Mouse (Mus musculus) bone marrow macrophage, adult 2 months (primary cell): Measurements from ENCODE around the gene Ica1. TPM values are rescaled to one million over a fixed set of nuclear protein-coding genes. Genes with fewer than 3 reads are reported as not detected.

Source experiments
- H3K27ac ChIP-seq: 2 replicates; pipeline ENCODE4 v1.5.1; 2012; ENCODE audit warnings: low read depth, low read length; ENCODE audit not compliant: insufficient read depth
- H3K4me1 ChIP-seq: 2 replicates; pipeline ENCODE4 v1.6.1; 2012; ENCODE audit warnings: low read length; ENCODE audit not compliant: control insufficient read depth, insufficient read depth
- H3K4me3 ChIP-seq: 2 replicates; pipeline ENCODE4 v1.5.1; 2012; ENCODE audit warnings: mild to moderate bottlenecking, low read length, moderate library complexity; ENCODE audit not compliant: insufficient read depth
- CTCF ChIP-seq: IDR thresholded peaks from 2 replicates; pipeline ENCODE4 v1.5.1; 2012; ENCODE audit warnings: low read depth, mild to moderate bottlenecking, low read length, moderate library complexity
- POLR2A ChIP-seq: IDR thresholded peaks from 2 replicates; pipeline ENCODE4 v1.6.1; 2012; ENCODE audit warnings: mild to moderate bottlenecking, low read depth, low read length, borderline replicate concordance
- polyA plus RNA-seq: library from polyadenylated mRNA; stranded (reverse); fragments of >200 nt; gene quantifications from 2 replicates; pipeline ENCODE4 v1.2.4, GENCODE M21; 2012; ENCODE audit not compliant: missing spikeins, insufficient read depth, insufficient read length

Ica1 gene
- polyA plus RNA-seq, 1 experiment = 2.0 TPM

- Histone ChIP-seq H3K4me1 (0 out of 2 replicates have a peak, but pooled peaks cover under 1% of the 10 kb centered on the region), H3K4me3 (no peak overlapping the region), H3K27ac (no peak overlapping the region)
- TF ChIP-seq POLR2A (no peak), CTCF (no peak)
Measured at GRCm38 (mm10) chr6:8668013-8668811, 110.1 kb downstream of the Ica1 start.

GRCm38 (mm10) chr6:8665786-8666185, 112.5 kb downstream of the Ica1 start:
- H3K27ac ChIP-seq = no peak overlapping the region
- peaks cover 7% of the 10 kb centered on the region for H3K4me1 ChIP-seq
- H3K4me3 ChIP-seq = no peak overlapping the region
- no peak for TF ChIP-seq POLR2A
- TF ChIP-seq CTCF = no peak

DNA sequence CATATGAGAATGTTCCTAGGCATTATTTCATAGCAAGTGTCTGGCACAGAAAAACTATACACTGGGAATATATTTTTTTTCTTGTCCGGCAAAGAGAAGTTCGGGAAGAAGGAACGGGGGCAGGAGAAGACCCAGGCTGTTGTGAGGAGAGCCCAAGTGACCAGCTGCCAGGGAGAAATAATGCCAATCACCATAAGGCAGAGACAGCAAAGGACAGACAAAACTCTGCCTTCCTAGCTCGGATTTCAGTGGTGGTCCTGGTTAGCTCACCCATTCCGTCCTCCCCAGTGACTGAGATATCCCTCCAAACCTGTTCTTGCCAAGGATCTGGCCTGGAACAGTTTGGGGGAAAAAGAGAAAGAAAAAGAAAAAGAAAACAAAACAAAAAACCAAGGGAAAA, 113.3 kb downstream of the Ica1 start:
- Histone ChIP-seq H3K4me3 (no peak overlapping the region), H3K27ac (no peak overlapping the region), H3K4me1 (peaks cover 7% of the 10 kb centered on the region)
- TF ChIP-seq POLR2A = no peak
- TF ChIP-seq CTCF = no peak

DNA sequence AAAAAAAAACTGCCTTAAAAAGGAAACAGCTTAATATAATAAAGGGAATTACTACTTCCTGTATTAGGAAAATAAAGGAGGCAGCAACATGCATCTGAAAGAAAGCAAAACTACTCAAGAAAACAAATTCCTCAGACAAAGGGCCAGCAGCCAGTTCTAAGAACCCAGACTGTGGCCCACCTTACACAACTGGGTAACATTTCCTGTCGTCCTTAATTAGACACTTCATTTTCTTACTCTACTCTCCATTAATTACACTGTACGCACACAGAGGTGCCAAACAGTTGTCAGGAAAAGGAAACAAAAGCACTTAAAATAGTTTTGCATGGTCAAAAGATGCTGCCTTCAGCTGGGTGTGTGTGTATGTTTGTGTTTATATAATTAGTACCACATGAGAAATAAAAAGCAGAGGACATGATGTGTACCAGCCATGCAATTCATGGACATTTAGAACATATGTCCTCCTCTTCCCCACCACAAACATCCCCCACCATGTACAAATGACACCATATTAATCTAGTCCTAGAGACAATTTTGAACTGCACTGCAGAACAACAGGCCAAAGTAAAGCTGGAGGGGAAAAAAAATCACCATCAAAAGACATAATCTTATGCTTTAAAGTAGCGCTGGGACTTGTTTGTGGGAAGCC, 115.1 kb downstream of the Ica1 start:
- Histone ChIP-seq H3K4me3 (no peak overlapping the region), H3K4me1 (peaks cover 7% of the 10 kb centered on the region), H3K27ac (no peak overlapping the region)
- no peak for TF ChIP-seq POLR2A
- no peak for TF ChIP-seq CTCF

DNA sequence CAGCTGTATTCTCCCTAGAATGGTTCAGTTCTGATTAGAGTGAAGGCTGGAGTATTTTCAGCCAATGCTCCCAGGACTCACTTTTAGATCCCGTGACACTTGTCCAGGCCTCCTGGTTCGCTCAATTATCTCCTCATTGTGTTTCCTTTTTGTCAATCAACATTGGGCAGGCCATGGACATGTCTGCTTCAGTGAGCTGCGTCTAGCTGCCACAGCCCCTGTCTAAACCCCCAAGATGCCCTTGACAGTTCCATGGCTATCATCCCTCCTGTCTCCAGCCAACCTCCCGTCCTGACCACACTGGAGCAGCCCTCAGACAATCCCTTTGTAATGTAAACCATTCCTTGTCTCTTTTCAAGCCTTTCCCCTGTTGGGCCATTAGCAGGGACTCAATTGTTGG, 116.9 kb downstream of the Ica1 start:
- Histone ChIP-seq H3K4me3 (no peak overlapping the region), H3K27ac (no peak overlapping the region), H3K4me1 (peaks cover 7% of the 10 kb centered on the region)
- no peak for TF ChIP-seq CTCF
- TF ChIP-seq POLR2A = no peak

DNA sequence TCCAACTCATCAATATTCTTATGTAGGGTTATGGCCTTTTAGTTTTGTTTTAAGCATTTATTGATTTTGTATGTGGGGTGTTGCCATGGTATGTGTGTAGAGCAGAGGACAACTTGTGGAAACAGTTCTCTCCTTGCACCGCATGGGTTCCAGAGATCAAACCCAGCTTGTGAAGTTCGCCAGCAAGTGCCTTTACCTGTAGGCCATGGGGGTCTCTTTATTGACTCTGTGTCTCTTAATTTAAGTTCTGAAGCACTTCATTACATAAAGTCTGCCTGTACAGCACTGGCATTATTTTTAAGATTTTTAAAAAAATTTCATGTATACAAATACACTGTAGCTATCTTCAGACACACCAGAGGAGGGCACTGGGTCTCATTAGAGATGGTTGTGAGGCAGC, 118.2 kb downstream of the Ica1 start:
- Histone ChIP-seq H3K4me3 (no peak overlapping the region), H3K27ac (no peak overlapping the region), H3K4me1 (peaks cover 14% of the 10 kb centered on the region)
- TF ChIP-seq POLR2A (no peak), CTCF (no peak)

- H3K4me1 ChIP-seq = peaks cover 18% of the 10 kb centered on the region
- H3K4me3 ChIP-seq = no peak overlapping the region
- TF ChIP-seq POLR2A (no peak), CTCF (no peak)
- no peak overlapping the region for H3K27ac ChIP-seq
Measured at GRCm38 (mm10) chr6:8659194-8659959, 118.9 kb downstream of the Ica1 start.

DNA sequence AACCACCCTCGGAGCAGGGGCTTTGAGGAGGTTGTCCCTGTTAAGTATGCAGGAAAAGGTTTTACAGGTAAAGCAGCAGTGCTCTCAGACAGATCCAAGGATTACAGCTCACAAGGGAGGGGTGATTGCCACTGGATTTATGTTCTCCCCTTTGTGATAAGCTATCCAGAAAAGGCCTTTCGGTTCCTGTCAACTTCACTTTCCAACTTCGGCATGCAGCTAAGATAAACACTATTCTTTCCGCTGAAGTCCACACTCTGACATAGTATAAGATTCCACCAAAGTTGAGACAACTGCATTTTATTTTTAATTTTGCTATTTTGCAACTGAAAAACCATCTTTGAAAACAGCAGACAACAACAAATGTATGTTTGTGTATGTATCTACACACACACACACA, 119.9 kb downstream of the Ica1 start:
- Histone ChIP-seq H3K4me1 (peaks cover 18% of the 10 kb centered on the region), H3K4me3 (no peak overlapping the region), H3K27ac (no peak overlapping the region)
- TF ChIP-seq POLR2A = no peak
- no peak for TF ChIP-seq CTCF

GRCm38 (mm10) chr6:8657459-8657858, 120.8 kb downstream of the Ica1 start:
- no peak overlapping the region for H3K4me3 ChIP-seq
- no peak for TF ChIP-seq CTCF
- no peak for TF ChIP-seq POLR2A
- peaks cover 11% of the 10 kb centered on the region for H3K4me1 ChIP-seq
- no peak overlapping the region for H3K27ac ChIP-seq
